Mouse (Mus musculus): ENCODE data around the gene Pde4d.

GRCm38 (mm10) chr13:108714032-108714431 is 264.3 kb downstream of the Pde4d start:
- TF ChIP-seq CTCF (IDR thresholded peaks at IDR 0.05; ENCODE audit: extremely low read depth, insufficient read depth, low read length) = no peak
- TF ChIP-seq POLR2A (IDR thresholded peaks at IDR 0.05; ENCODE audit: extremely low read depth, insufficient read depth, low read length) = no peak
